Mouse (Mus musculus): ENCODE data around the gene Tmem140. TPM values are rescaled to one million over a fixed set of nuclear protein-coding genes. Genes with fewer than 3 reads are reported as not detected.
A peak's percentile ranks its signal among the peaks of the same experiment; 100 is the strongest.

Tmem140 gene
- total and polyA plus RNA-seq, 2 experiments from 2014 or later: 6.1 to 7.7 TPM

DNA sequence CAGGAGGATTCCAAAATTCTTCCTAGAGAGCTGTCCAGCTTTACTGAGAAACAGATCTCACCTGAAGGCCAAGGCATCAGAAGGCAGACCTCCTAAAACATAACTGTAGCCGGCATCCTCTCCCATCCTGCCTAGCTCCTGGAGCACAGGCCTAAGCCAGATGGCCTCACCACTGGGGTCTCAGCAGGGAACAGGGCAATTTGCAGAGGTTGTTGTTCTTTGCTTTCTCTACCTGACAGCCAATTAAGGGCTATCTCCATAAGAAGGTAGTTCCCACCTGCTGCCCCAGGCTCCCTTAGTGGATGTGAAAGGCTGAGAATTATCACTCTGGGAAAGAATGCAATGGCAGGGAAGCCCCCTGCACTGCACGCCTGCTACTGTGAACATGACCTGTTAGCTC, 38.0 kb downstream of the Tmem140 start:
- WGBS: 67% methylated on average over 2 of the region's 2 CpGs
- H3K4me3 ChIP-seq (ENCODE audit: low read depth, low read length): no peak overlapping the region
- no peak overlapping the region for H3K27ac ChIP-seq (ENCODE audit: low read depth)

DNA sequence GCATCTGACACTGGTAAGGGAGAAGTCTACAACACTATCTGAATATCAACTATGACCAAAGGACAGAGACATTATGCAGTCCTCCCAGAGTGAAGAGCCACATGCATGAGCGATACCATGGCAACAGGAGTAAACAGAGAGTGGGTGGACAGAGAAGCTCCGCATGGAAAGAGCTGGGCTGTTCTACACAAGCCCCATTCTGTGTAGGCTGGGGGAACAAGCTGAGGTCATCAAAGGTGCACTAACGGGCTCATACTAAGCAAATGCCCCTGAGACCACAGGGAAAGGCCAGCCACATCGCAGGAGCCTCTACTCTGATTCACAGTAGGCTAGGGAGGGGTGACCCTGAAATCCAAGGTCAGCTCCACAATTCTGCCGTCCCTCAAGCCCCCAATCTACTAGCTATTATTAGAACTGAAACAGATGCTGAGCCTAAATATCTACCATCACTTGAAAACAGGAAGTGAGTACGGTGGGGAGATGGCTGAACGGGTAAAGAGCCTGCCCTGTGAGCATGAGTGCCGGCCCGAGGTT, 39.0 kb downstream of the Tmem140 start:
- ATAC-seq (ENCODE audit: insufficient read depth, low read depth) (peak; percentile 48), DNase-seq (ENCODE audit: low spot score) (peak; percentile 72)
- Histone ChIP-seq H3K4me3 (ENCODE audit: low read depth, low read length) (no peak overlapping the region), H3K36me3 (replicated peaks; ENCODE audit: control insufficient read depth, insufficient read depth, low read length) (peaks cover 43% of the 10 kb centered on the region), H3K27ac (ENCODE audit: low read depth) (peak overlapping the region; percentile 52), H3K4me1 (ENCODE audit: control insufficient read depth, insufficient read depth) (peaks cover 40% of the 10 kb centered on the region), H3K4me2 (ENCODE audit: low read depth, low read length) (peak overlapping the region; percentile 18; the same call in 1 of the 2 replicates), H3K9me3 (replicated peaks; ENCODE audit: control insufficient read depth, low read length) (no peaks in the 10 kb centered on the region), H3K27me3 (ENCODE audit: control insufficient read depth, insufficient read depth, low read length) (no peaks in the 10 kb centered on the region), H3K9ac (replicated peaks; ENCODE audit: low read depth, low read length) (no peak overlapping the region; the same call in 1 of the 2 replicates)
- WGBS: 19% methylated on average over 9 of the region's 9 CpGs
- TF ChIP-seq EP300 (IDR thresholded peaks at IDR 0.05; ENCODE audit: low read depth) (no peak), CTCF (IDR thresholded peaks at IDR 0.05; ENCODE audit: low read depth) (no peak)

More for the DNA sequence above, 38.0 kb downstream of the Tmem140 start:
- H3K9ac ChIP-seq (replicated peaks; ENCODE audit: low read depth, low read length): no peak overlapping the region
- DNase-seq (ENCODE audit: low spot score): no peak
- no peaks in the 10 kb centered on the region for H3K27me3 ChIP-seq (ENCODE audit: control insufficient read depth, insufficient read depth, low read length)
- H3K9me3 ChIP-seq (replicated peaks; ENCODE audit: control insufficient read depth, low read length): no peaks in the 10 kb centered on the region
- TF ChIP-seq EP300 (IDR thresholded peaks at IDR 0.05; ENCODE audit: low read depth) (no peak), CTCF (IDR thresholded peaks at IDR 0.05; ENCODE audit: low read depth) (no peak)
- H3K4me2 ChIP-seq (ENCODE audit: low read depth, low read length): no peak overlapping the region
- no peak for ATAC-seq (ENCODE audit: insufficient read depth, low read depth)
- peaks cover 39% of the 10 kb centered on the region for H3K36me3 ChIP-seq (replicated peaks; ENCODE audit: control insufficient read depth, insufficient read depth, low read length)
- peaks cover 36% of the 10 kb centered on the region for H3K4me1 ChIP-seq (ENCODE audit: control insufficient read depth, insufficient read depth)

DNA sequence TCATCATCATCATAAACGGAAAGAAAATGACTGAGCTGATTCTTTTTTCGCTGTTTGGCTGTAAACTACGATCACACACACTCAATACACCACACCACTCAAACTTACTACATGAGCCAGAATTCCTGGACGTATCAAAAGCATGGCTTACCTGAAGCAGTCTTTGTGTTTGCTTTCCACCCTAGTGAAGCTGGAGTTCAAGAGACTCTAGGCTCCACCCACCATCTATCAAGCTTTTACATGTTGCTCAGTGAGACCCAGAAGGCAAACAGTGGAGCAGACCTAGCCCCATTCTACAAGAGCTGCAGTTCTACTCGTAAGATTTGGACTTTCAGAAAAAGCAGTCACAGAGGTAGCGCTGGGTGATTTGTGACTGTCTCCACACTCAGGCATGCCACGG, 39.6 kb downstream of the Tmem140 start:
- Histone ChIP-seq H3K27me3 (ENCODE audit: control insufficient read depth, insufficient read depth, low read length) (no peaks in the 10 kb centered on the region), H3K36me3 (replicated peaks; ENCODE audit: control insufficient read depth, insufficient read depth, low read length) (peaks cover 38% of the 10 kb centered on the region), H3K9ac (replicated peaks; ENCODE audit: low read depth, low read length) (no peak overlapping the region), H3K9me3 (replicated peaks; ENCODE audit: control insufficient read depth, low read length) (no peaks in the 10 kb centered on the region), H3K4me2 (ENCODE audit: low read depth, low read length) (peak overlapping the region; percentile 18; the same call in 1 of the 2 replicates), H3K4me3 (ENCODE audit: low read depth, low read length) (no peak overlapping the region), H3K4me1 (ENCODE audit: control insufficient read depth, insufficient read depth) (peaks cover 41% of the 10 kb centered on the region), H3K27ac (ENCODE audit: low read depth) (peak overlapping the region; percentile 52)
- 68% methylated on average over 7 of the region's 7 CpGs for WGBS
- DNase-seq (ENCODE audit: low spot score) (no peak), ATAC-seq (ENCODE audit: insufficient read depth, low read depth) (no peak)
- no peak for TF ChIP-seq CTCF (IDR thresholded peaks at IDR 0.05; ENCODE audit: low read depth)
- TF ChIP-seq EP300 (IDR thresholded peaks at IDR 0.05; ENCODE audit: low read depth): no peak

DNA sequence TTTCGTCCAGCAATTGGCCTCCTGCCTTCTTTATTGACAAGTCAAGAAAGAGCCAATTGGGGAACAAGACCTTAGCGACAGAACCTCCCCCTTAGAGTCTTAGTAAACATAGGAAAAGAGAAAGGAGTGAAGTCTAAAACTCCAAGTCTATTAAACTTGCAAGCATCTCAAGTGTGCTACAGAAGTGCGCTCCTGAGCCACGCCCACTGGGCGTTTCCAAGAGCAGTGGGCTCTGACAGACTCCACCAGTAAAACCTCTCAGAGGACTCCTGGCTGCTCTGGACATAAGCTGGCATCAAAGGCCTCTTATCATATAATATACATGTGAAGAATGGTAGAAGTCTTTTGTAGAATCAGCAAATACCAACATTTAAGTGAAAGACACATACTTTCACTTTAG, 40.5 kb downstream of the Tmem140 start:
- Histone ChIP-seq H3K9ac (replicated peaks; ENCODE audit: low read depth, low read length) (no peak overlapping the region), H3K4me2 (ENCODE audit: low read depth, low read length) (peak overlapping the region; percentile 38; the same call in 1 of the 2 replicates), H3K4me3 (ENCODE audit: low read depth, low read length) (no peak overlapping the region), H3K36me3 (replicated peaks; ENCODE audit: control insufficient read depth, insufficient read depth, low read length) (peaks cover 45% of the 10 kb centered on the region), H3K27me3 (ENCODE audit: control insufficient read depth, insufficient read depth, low read length) (no peaks in the 10 kb centered on the region), H3K4me1 (ENCODE audit: control insufficient read depth, insufficient read depth) (peaks cover 41% of the 10 kb centered on the region), H3K27ac (ENCODE audit: low read depth) (no peak overlapping the region), H3K9me3 (replicated peaks; ENCODE audit: control insufficient read depth, low read length) (no peaks in the 10 kb centered on the region)
- 64% methylated on average over 5 of the region's 5 CpGs for WGBS
- DNase-seq (ENCODE audit: low spot score) (no peak), ATAC-seq (ENCODE audit: insufficient read depth, low read depth) (no peak)
- TF ChIP-seq EP300 (IDR thresholded peaks at IDR 0.05; ENCODE audit: low read depth) (no peak), CTCF (IDR thresholded peaks at IDR 0.05; ENCODE audit: low read depth) (no peak)

DNA sequence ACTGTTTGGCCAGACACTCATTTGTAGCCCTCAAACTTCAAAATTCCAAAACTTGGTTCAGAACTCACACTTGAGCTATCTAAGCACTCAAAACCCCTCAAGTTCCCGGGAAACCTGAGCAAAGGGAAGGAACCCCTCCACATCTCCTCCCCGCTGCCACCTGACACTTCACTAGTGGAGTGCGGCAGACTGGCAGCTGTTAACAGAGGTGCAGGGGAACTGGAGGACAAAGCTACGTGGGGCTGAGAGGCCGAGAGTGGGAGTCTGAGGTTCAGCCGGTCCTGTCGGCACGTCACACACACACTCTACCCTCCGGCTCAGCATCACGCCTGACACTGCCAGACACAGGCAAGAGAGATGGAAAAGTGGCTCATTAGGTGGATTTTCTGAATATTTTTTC, 40.9 kb downstream of the Tmem140 start:
- DNase-seq (ENCODE audit: low spot score): peak; percentile 35
- peak overlapping the region; percentile 26; the same call in 1 of the 2 replicates for H3K9ac ChIP-seq (replicated peaks; ENCODE audit: low read depth, low read length)
- 0 out of 2 replicates have a peak, but pooled peaks have one; percentile 16 for ATAC-seq (ENCODE audit: insufficient read depth, low read depth)

DNA sequence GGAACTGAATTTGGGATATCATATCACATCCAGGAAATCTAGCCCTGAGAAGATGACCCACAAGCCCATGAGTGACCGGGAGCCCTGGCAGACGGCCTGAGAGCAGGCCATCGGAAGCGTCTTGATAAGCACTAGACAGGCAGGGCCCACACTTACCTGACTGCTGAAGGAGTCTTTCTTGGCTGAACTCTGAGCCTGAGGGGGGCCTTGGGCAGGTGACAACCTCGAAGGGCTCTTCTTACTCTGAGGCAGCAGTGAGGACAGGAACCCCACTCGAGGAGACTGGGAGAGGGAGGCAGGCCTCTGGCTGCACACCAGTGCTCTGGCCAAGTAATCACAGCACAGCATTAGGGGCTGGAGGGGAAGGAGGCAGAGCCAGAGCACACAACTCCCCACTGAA, 41.4 kb downstream of the Tmem140 start:
- Histone ChIP-seq H3K36me3 (replicated peaks; ENCODE audit: control insufficient read depth, insufficient read depth, low read length) (peaks cover 42% of the 10 kb centered on the region), H3K27me3 (ENCODE audit: control insufficient read depth, insufficient read depth, low read length) (no peaks in the 10 kb centered on the region), H3K9ac (replicated peaks; ENCODE audit: low read depth, low read length) (no peak overlapping the region), H3K27ac (ENCODE audit: low read depth) (no peak overlapping the region), H3K4me3 (ENCODE audit: low read depth, low read length) (no peak overlapping the region), H3K4me1 (ENCODE audit: control insufficient read depth, insufficient read depth) (peaks cover 40% of the 10 kb centered on the region), H3K4me2 (ENCODE audit: low read depth, low read length) (no peak overlapping the region), H3K9me3 (replicated peaks; ENCODE audit: control insufficient read depth, low read length) (no peaks in the 10 kb centered on the region)
- no peak for ATAC-seq (ENCODE audit: insufficient read depth, low read depth)
- 24% methylated on average over 6 of the region's 6 CpGs for WGBS
- TF ChIP-seq EP300 (IDR thresholded peaks at IDR 0.05; ENCODE audit: low read depth) (no peak), CTCF (IDR thresholded peaks at IDR 0.05; ENCODE audit: low read depth) (no peak)
- no peak for DNase-seq (ENCODE audit: low spot score)

More for the DNA sequence above, 40.9 kb downstream of the Tmem140 start:
- no peak overlapping the region for H3K4me3 ChIP-seq (ENCODE audit: low read depth, low read length)
- peaks cover 41% of the 10 kb centered on the region for H3K4me1 ChIP-seq (ENCODE audit: control insufficient read depth, insufficient read depth)
- no peaks in the 10 kb centered on the region for H3K27me3 ChIP-seq (ENCODE audit: control insufficient read depth, insufficient read depth, low read length)
- 35% methylated on average over 10 of the region's 10 CpGs for WGBS
- H3K4me2 ChIP-seq (ENCODE audit: low read depth, low read length): peak overlapping the region; percentile 38
- 0 out of 2 replicates have a peak overlapping the region, but pooled peaks have one; percentile 26 for H3K27ac ChIP-seq (ENCODE audit: low read depth)
- no peak for TF ChIP-seq CTCF (IDR thresholded peaks at IDR 0.05; ENCODE audit: low read depth)
- TF ChIP-seq EP300 (IDR thresholded peaks at IDR 0.05; ENCODE audit: low read depth): no peak
- H3K9me3 ChIP-seq (replicated peaks; ENCODE audit: control insufficient read depth, low read length): no peaks in the 10 kb centered on the region
- H3K36me3 ChIP-seq (replicated peaks; ENCODE audit: control insufficient read depth, insufficient read depth, low read length): peaks cover 45% of the 10 kb centered on the region
